In genomic region chr16:59393300-59393699, GRCm38 (mm10) we compare ENCODE assay signal across 15 mouse cellular contexts. TPM values are rescaled to one million over a fixed set of nuclear protein-coding genes. Genes with fewer than 3 reads are reported as not detected.
DNase-seq lines count a peak whose midpoint lies in the region; ATAC-seq lines count a peak whose summit lies in the region.
"Had no signal": no experiment of that assay in that cellular context is flagged by ENCODE, and none has a peak within 500 bp of the region (broad histone marks: within the 10 kb centered on the region; RNA-seq: fewer than 3 reads in every experiment).

No protein-coding gene starts in this region.

- no peaks in the 10 kb centered on the region for H3K27me3 ChIP-seq in lung, embryonic 15.5 days
- H3K27me3 ChIP-seq in forebrain, embryonic 16.5 days (replicated peaks; ENCODE audit: control insufficient read depth, insufficient read depth, low read length): no peaks in the 10 kb centered on the region
- no peaks in the 10 kb centered on the region for H3K27me3 ChIP-seq in liver, embryonic 11.5 days (replicated peaks; ENCODE audit: control insufficient read depth, insufficient read depth, low read length)
- H3K27me3 ChIP-seq: embryonic facial prominence, embryonic 12.5 days; limb, embryonic 15.5 days had no signal

- WGBS in lung, embryonic 15.5 days: 51% methylated on average over 3 of the region's 3 CpGs
- 69% methylated on average over 3 of the region's 3 CpGs for WGBS in forebrain, embryonic 16.5 days
- 73% methylated on average over 3 of the region's 3 CpGs for WGBS in liver, embryonic 11.5 days

- DNase-seq in lung, postnatal 14 days: no peak
- peak; percentile 62 for DNase-seq in left cerebral cortex, adult 11 months (ENCODE audit: low spot score)
- peak; percentile 85 for DNase-seq in telencephalon, adult 2 months (ENCODE audit: low read depth, low spot score)
- DNase-seq in urinary bladder, postnatal 36 days (ENCODE audit: low spot score in 2 of 2): no peak
- no peak for DNase-seq in liver, embryonic 11.5 days (ENCODE audit: low spot score)
- DNase-seq: adrenal gland, postnatal 10 days had no signal

- no peaks in the 10 kb centered on the region for H3K4me1 ChIP-seq in lung, embryonic 15.5 days
- H3K4me1 ChIP-seq in forebrain, embryonic 16.5 days (replicated peaks; ENCODE audit: control insufficient read depth, insufficient read depth, low read length): no peaks in the 10 kb centered on the region
- no peaks in the 10 kb centered on the region for H3K4me1 ChIP-seq in liver, embryonic 11.5 days (replicated peaks; ENCODE audit: control insufficient read depth, insufficient read depth, low read length)
- H3K4me1 ChIP-seq: embryonic facial prominence, embryonic 12.5 days; limb, embryonic 15.5 days had no signal

- H3K9me3 ChIP-seq in lung, embryonic 15.5 days: no peaks in the 10 kb centered on the region
- no peaks in the 10 kb centered on the region for H3K9me3 ChIP-seq in forebrain, embryonic 16.5 days (ENCODE audit: control insufficient read depth, low read length)
- no peaks in the 10 kb centered on the region for H3K9me3 ChIP-seq in liver, embryonic 11.5 days (ENCODE audit: control insufficient read depth, low read length)
- H3K9me3 ChIP-seq: embryonic facial prominence, embryonic 12.5 days; limb, embryonic 15.5 days had no signal

- H3K27ac ChIP-seq in lung, embryonic 15.5 days: no peak overlapping the region
- no peak overlapping the region for H3K27ac ChIP-seq in forebrain, embryonic 16.5 days (ENCODE audit: low read length)
- no peak overlapping the region for H3K27ac ChIP-seq in liver, embryonic 11.5 days (ENCODE audit: low read depth, low read length)
- H3K27ac ChIP-seq: embryonic facial prominence, embryonic 12.5 days; limb, embryonic 15.5 days had no signal

- H3K9ac ChIP-seq in lung, embryonic 15.5 days: no peak overlapping the region
- H3K9ac ChIP-seq in forebrain, embryonic 16.5 days (replicated peaks; ENCODE audit: low read depth, low read length): no peak overlapping the region
- no peak overlapping the region for H3K9ac ChIP-seq in liver, embryonic 11.5 days (ENCODE audit: low read depth, low read length)
- H3K9ac ChIP-seq: embryonic facial prominence, embryonic 12.5 days; limb, embryonic 15.5 days had no signal

- peak; percentile 52; the same call in 1 of the 2 replicates for ATAC-seq in lung, embryonic 15.5 days (ENCODE audit: borderline replicate concordance, extremely low read depth, low FRiP score, low TSS enrichment)
- peak; percentile 74 for ATAC-seq in forebrain, embryonic 16.5 days
- ATAC-seq in liver, embryonic 11.5 days (replicated peaks; ENCODE audit: low FRiP score): no peak
- no peak for ATAC-seq in monocyte, adult 5-6 weeks (replicated peaks; ENCODE audit: insufficient number of reproducible peaks, low FRiP score, low TSS enrichment, poor library complexity, severe bottlenecking)

- no peaks in the 10 kb centered on the region for H3K36me3 ChIP-seq in lung, embryonic 15.5 days
- no peaks in the 10 kb centered on the region for H3K36me3 ChIP-seq in forebrain, embryonic 16.5 days (ENCODE audit: control insufficient read depth, insufficient read depth)
- no peaks in the 10 kb centered on the region for H3K36me3 ChIP-seq in liver, embryonic 11.5 days (ENCODE audit: control insufficient read depth, insufficient read depth, low read length)
- H3K36me3 ChIP-seq: embryonic facial prominence, embryonic 12.5 days; limb, embryonic 15.5 days had no signal

- H3K4me2 ChIP-seq in lung, embryonic 15.5 days: no peak overlapping the region
- H3K4me2 ChIP-seq in forebrain, embryonic 16.5 days (ENCODE audit: low read length): no peak overlapping the region
- H3K4me2 ChIP-seq in liver, embryonic 11.5 days: no peak overlapping the region
- H3K4me2 ChIP-seq: embryonic facial prominence, embryonic 12.5 days; limb, embryonic 15.5 days had no signal

- no peak overlapping the region for H3K4me3 ChIP-seq in lung, embryonic 15.5 days
- H3K4me3 ChIP-seq in forebrain, embryonic 16.5 days (replicated peaks; ENCODE audit: low read length): no peak overlapping the region
- no peak overlapping the region for H3K4me3 ChIP-seq in liver, embryonic 11.5 days (ENCODE audit: low read depth, low read length)
- H3K4me3 ChIP-seq: embryonic facial prominence, embryonic 12.5 days; limb, embryonic 15.5 days had no signal

RNA-seq across cellular contexts. Expression of gene Gabrr3, which starts 13.8 kb away (rescaled TPM):
- polyA plus RNA-seq in lung, embryonic 15.5 days (2015; fragmentation: Nextera tagmentation; extraction: Ambion mirVana): not detected in 2 replicates
- polyA plus RNA-seq in forebrain, embryonic 16.5 days (2015; fragmentation: Nextera tagmentation; extraction: Ambion mirVana): not detected in 2 replicates
- not detected in 2 replicates for polyA plus RNA-seq in liver, embryonic 11.5 days (2014; fragmentation: Nextera tagmentation; extraction: Ambion mirVana)
- total RNA-seq in monocyte, adult 5-6 weeks (2017): not detected in 3 replicates
- total RNA-seq: adrenal gland, postnatal 10 days; granulocyte monocyte progenitor cell, adult 5-6 weeks; neutrophil, adult 5-6 weeks had no signal
- polyA plus RNA-seq: limb, embryonic 15.5 days; stomach, embryonic 14.5 days had no signal

RNA-seq across cellular contexts. Expression of gene Olfr209, which starts 29.5 kb away (rescaled TPM):
- polyA plus RNA-seq in lung, embryonic 15.5 days (2015; fragmentation: Nextera tagmentation; extraction: Ambion mirVana): not detected in 2 replicates
- not detected in 2 replicates for polyA plus RNA-seq in forebrain, embryonic 16.5 days (2015; fragmentation: Nextera tagmentation; extraction: Ambion mirVana)
- polyA plus RNA-seq in liver, embryonic 11.5 days (2014; fragmentation: Nextera tagmentation; extraction: Ambion mirVana): not detected in 2 replicates
- total RNA-seq in monocyte, adult 5-6 weeks (2017): not detected in 3 replicates
- total RNA-seq: adrenal gland, postnatal 10 days; granulocyte monocyte progenitor cell, adult 5-6 weeks; neutrophil, adult 5-6 weeks had no signal
- polyA plus RNA-seq: embryonic facial prominence, embryonic 12.5 days; intestine, embryonic 14.5 days; limb, embryonic 15.5 days; stomach, embryonic 14.5 days had no signal

RNA-seq across cellular contexts. Expression of gene Olfr206, which starts 44.3 kb away (rescaled TPM):
- polyA plus RNA-seq in lung, embryonic 15.5 days (2015; fragmentation: Nextera tagmentation; extraction: Ambion mirVana): not detected in 2 replicates
- not detected in 2 replicates for polyA plus RNA-seq in forebrain, embryonic 16.5 days (2015; fragmentation: Nextera tagmentation; extraction: Ambion mirVana)
- not detected in 2 replicates for polyA plus RNA-seq in liver, embryonic 11.5 days (2014; fragmentation: Nextera tagmentation; extraction: Ambion mirVana)
- not detected in 3 replicates for total RNA-seq in monocyte, adult 5-6 weeks (2017)
- total RNA-seq: adrenal gland, postnatal 10 days; granulocyte monocyte progenitor cell, adult 5-6 weeks had no signal
- polyA plus RNA-seq: embryonic facial prominence, embryonic 12.5 days; intestine, embryonic 14.5 days; limb, embryonic 15.5 days; stomach, embryonic 14.5 days had no signal

Comparison
In these comparisons a context has a peak if more than half of its experiments do, and no peak if none do; other contexts are left out.
1. ATAC-seq: peak in lung, embryonic 15.5 days (single experiment) and forebrain, embryonic 16.5 days (single experiment); none in liver, embryonic 11.5 days (single experiment) and monocyte, adult 5-6 weeks (single experiment).
2. DNase-seq: peak in left cerebral cortex, adult 11 months (single experiment) and telencephalon, adult 2 months (single experiment); none in lung, postnatal 14 days (single experiment), urinary bladder, postnatal 36 days (0 of 2) and liver, embryonic 11.5 days (single experiment).